Mouse (Mus musculus): ENCODE results near the gene Trmt112. TPM values are rescaled to one million over a fixed set of nuclear protein-coding genes. Genes with fewer than 3 reads are reported as not detected.

Gene Trmt112
- total RNA-seq, 4 experiments from 2014 or later, result 34.1 to 46.3 (median 39.7) TPM

GRCm38 (mm10) chr19:6947742-6948141 lies 38.2 kb downstream of the Trmt112 start:
- DNase-seq (ENCODE audit: low spot score in 2 of 2), result no peak

GRCm38 (mm10) chr19:6948186-6948585 lies 38.7 kb downstream of the Trmt112 start:
- DNase-seq (ENCODE audit: low spot score in 2 of 2), result no peak

GRCm38 (mm10) chr19:6949532-6949931 lies 40.0 kb downstream of the Trmt112 start:
- no peak for DNase-seq (ENCODE audit: low spot score in 2 of 2)

GRCm38 (mm10) chr19:6949951-6950350 lies 40.5 kb downstream of the Trmt112 start:
- no peak for DNase-seq (ENCODE audit: low spot score in 2 of 2)

- DNase-seq (ENCODE audit: low spot score in 2 of 2), result no peak
Observed at GRCm38 (mm10) chr19:6950613-6951153, 41.2 kb downstream of the Trmt112 start.

- peak; percentile 92 to 93 for DNase-seq (ENCODE audit: low spot score in 2 of 2)
Observed at GRCm38 (mm10) chr19:6951381-6951968, 42.0 kb downstream of the Trmt112 start.

- peak; percentile 86 to 88 for DNase-seq (ENCODE audit: low spot score in 2 of 2)
Observed at GRCm38 (mm10) chr19:6951994-6952711, 42.7 kb downstream of the Trmt112 start.

GRCm38 (mm10) chr19:6952712-6953037 lies 43.2 kb downstream of the Trmt112 start:
- no peak for DNase-seq (ENCODE audit: low spot score in 2 of 2)

GRCm38 (mm10) chr19:6954046-6954445 lies 44.5 kb downstream of the Trmt112 start:
- DNase-seq (ENCODE audit: low spot score in 2 of 2), result no peak

GRCm38 (mm10) chr19:6955424-6955823 lies 45.9 kb downstream of the Trmt112 start:
- DNase-seq (ENCODE audit: low spot score in 2 of 2), result no peak

- DNase-seq (ENCODE audit: low spot score in 2 of 2), result no peak
Observed at GRCm38 (mm10) chr19:6956461-6956860, 47.0 kb downstream of the Trmt112 start.

Small RNA genes within 50 kb of the gene (microRNA-seq; reads per million reads assigned to microRNA genes)
- 2.5 reads per million for gene Mir6990

Other genes starting within 250 kb of the Trmt112 start
- 10 to 100 TPM in 3 of 4 experiments, 1 to 10 TPM in 1; 9.8 to 12.1 (median 10.5) TPM for gene Rps6ka4, start 69.1 kb upstream of the Trmt112 start, total RNA-seq (2022)
- gene Ccdc88b, start 51.5 kb upstream of the Trmt112 start, total RNA-seq (2022), result under 1 TPM; 0.29 to 0.70 (median 0.46) TPM
- gene Prdx5, start 408 bp downstream of the Trmt112 start, total RNA-seq (2022), result 100 to 1,000 TPM; 195 to 214 (median 202) TPM
- gene Esrra, start 12.1 kb downstream of the Trmt112 start, total RNA-seq (2022), result 100 to 1,000 TPM in 1 of 4 experiments, 10 to 100 TPM in 3; 82.8 to 114 (median 93.4) TPM
- gene Catsperz, start 15.7 kb downstream of the Trmt112 start, total RNA-seq (2022), result not detected
- not detected for gene Kcnk4, start 24.8 kb downstream of the Trmt112 start, total RNA-seq (2022)
- gene Bad, start 32.2 kb downstream of the Trmt112 start, total RNA-seq (2022), result 10 to 100 TPM in 2 of 4 experiments, 1 to 10 TPM in 2; 8.2 to 11.8 (median 10.6) TPM
- gene Gpr137, start 32.8 kb downstream of the Trmt112 start, total RNA-seq (2022), result 10 to 100 TPM in 2 of 4 experiments, 1 to 10 TPM in 2; 9.1 to 10.9 (median 10.0) TPM
- gene Ppp1r14b, start 65.3 kb downstream of the Trmt112 start, total RNA-seq (2022), result 100 to 1,000 TPM; 144 to 194 (median 165) TPM
- gene Plcb3, start 66.8 kb downstream of the Trmt112 start, total RNA-seq (2022), result 10 to 100 TPM in 1 of 4 experiments, 1 to 10 TPM in 3; 7.0 to 10.9 (median 9.4) TPM
- gene Fkbp2, start 70.8 kb downstream of the Trmt112 start, total RNA-seq (2022), result 10 to 100 TPM in 1 of 4 experiments, 1 to 10 TPM in 3; 4.2 to 10.4 (median 5.8) TPM
- gene Vegfb, start 78.0 kb downstream of the Trmt112 start, total RNA-seq (2022), result 100 to 1,000 TPM; 167 to 187 (median 183) TPM
- 10 to 100 TPM; 32.2 to 37.7 (median 36.4) TPM for gene Dnajc4, start 82.9 kb downstream of the Trmt112 start, total RNA-seq (2022)
- gene Nudt22, start 86.4 kb downstream of the Trmt112 start, total RNA-seq (2022), result 10 to 100 TPM; 13.5 to 15.5 (median 15.0) TPM
- gene Trpt1, start 86.4 kb downstream of the Trmt112 start, total RNA-seq (2022), result 10 to 100 TPM; 20.8 to 31.7 (median 23.7) TPM
- under 1 TPM; 0.41 to 0.94 (median 0.60) TPM for gene Fermt3, start 109.8 kb downstream of the Trmt112 start, total RNA-seq (2022)
- gene Stip1, start 130.3 kb downstream of the Trmt112 start, total RNA-seq (2022), result 10 to 100 TPM; 77.9 to 86.5 (median 81.8) TPM
- 100 to 1,000 TPM; 279 to 336 (median 292) TPM for gene Macrod1, start 147.1 kb downstream of the Trmt112 start, total RNA-seq (2022)
- gene Flrt1, start 196.0 kb downstream of the Trmt112 start, total RNA-seq (2022), result 1 to 10 TPM in 3 of 4 experiments, under 1 TPM in 1; 0.83 to 2.9 (median 1.7) TPM

Data from gastrocnemius, adult 8-10 months (tissue).